Mouse (Mus musculus) layer of hippocampus, adult 11-12 months (tissue): ENCODE measurements at regions not wholly inside any gene's neighbourhood (a gene's known extent, or its start where the extent isn't known, plus 50 kb on each side); places are given as distances from the start of the nearest gene placed in this dataset.

Experiments
- DNase-seq: peaks from one replicate; pipeline ENCODE4 v3.0.0; 2022; ENCODE audit warnings: low spot score

GRCm38 (mm10) chr17:89802148-89802547, 108.1 kb downstream of the Gm10184 start:
- no peak for DNase-seq

DNA sequence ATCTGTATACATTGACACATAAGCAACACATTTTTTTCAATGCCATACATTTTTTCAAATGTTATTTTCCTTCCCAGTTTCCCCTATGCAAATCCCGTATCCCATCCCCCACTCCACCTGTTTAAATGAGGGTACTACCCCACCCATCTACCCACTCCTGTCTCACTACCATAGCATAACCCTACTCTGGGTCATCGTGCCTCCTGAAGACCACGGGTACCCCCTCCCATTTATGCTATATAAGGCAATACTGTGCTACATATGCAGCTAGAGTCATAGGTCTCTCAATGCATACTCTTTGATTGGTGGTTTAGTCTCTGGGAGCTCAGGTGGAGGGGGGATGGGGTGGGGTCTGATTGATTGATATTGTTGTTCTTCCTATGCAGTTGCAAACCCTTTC, 132.7 kb downstream of the Gm10184 start:
- DNase-seq: no peak

DNA sequence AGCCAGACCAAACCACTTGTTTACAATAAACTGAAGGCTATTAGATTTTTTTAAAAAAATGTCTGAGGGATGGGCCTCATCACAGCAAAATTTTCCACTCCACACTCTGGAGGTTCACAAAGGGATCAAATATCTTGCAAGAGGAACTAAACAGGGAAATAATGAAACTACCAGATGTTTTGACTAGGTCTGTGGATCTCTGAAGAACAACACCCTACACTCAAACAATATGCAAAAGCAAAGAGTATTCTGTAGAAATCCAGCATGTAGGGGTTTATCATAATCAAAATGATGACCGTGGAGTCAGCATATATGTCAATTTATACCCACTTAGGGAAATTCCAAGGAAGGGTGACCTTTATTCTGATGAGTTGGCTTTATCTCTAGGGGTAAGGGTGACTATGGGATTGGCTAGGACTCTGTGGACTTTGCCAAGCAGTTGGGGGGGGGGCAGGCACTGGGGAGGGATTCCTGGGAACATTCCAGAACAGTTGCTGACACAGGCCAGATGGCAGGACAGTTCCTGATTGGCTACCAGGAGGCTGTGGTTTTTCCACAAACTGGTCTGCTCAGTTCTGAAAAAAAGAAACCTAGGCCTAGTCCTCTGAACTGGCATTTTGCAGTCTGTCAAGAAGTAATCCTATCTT, 143.9 kb downstream of the Gm10184 start:
- no peak for DNase-seq

GRCm38 (mm10) chr17:89737418-89737817, 172.8 kb downstream of the Gm10184 start:
- DNase-seq: no peak

DNA sequence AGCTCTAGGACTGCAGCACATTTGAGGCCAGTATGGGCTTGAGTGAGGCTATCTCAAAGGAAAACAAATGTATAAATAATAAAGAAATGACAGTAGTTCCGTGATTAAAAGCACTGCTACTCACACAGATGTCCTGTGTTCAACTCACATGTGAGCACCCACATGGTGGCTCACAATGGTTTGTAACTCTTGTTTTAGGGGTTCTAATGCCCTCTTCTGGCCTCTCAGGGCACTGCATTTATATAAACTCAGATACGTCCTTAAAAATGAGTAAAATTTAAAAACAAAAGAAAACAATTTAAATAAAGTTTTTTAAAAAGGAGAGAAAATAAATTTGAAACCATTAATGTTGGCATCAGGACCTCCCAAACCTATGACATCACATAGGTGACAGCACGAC, 184.7 kb downstream of the Gm10184 start:
- no peak for DNase-seq

DNA sequence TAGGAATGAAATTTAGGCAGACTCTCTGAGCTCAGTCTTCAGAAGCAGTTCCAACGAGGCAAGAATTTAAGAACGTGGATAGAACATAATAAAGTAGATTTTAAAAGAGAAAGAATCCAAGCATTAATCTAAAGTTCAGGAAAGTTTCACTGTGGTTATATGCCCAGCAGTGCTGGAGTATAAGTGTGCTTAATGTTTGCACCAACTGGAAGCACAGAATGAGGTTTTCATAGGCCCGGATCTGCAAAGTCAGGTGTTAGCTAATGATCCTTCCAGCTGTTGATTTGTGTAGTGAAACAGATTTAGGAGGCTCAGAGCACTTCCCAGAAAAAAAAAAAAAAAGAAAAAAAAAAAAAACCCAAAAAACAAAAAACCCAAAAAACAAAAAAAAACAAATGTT, 228.5 kb downstream of the Gm10184 start:
- DNase-seq: no peak

GRCm38 (mm10) chr17:89658326-89658725, 251.9 kb downstream of the Gm10184 start:
- DNase-seq: no peak

DNA sequence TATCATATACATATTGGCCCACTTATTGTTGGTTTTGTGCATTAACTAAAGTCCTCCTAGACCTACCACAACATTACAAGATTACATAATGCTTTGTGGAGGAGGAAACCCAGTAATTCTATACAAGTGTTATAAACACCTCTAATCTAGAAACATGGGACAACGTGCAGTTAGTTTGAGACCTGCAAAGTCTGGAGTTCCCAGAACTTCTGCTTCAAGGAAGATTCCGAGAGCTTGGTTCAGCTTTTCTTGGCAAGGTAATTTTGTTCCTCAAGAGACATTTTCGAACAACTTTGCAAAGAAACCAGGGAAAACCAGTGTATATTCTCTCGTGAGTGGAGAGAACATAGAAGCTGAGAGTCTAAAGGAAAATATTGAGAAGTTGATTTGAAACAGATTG, 254.0 kb downstream of the Gm10184 start:
- no peak for DNase-seq

GRCm38 (mm10) chr17:89654089-89654813, 256.0 kb downstream of the Gm10184 start:
- peak; percentile 86 for DNase-seq

GRCm38 (mm10) chr17:89646000-89646399, 264.2 kb downstream of the Gm10184 start:
- DNase-seq: no peak
